Mouse (Mus musculus): ENCODE measurements around the gene Def6. TPM values are rescaled to one million over a fixed set of nuclear protein-coding genes. Genes with fewer than 3 reads are reported as not detected.

Gene Def6
- total RNA-seq, 2 experiments from 2014 or later, result 1.1 to 1.9 TPM

DNA sequence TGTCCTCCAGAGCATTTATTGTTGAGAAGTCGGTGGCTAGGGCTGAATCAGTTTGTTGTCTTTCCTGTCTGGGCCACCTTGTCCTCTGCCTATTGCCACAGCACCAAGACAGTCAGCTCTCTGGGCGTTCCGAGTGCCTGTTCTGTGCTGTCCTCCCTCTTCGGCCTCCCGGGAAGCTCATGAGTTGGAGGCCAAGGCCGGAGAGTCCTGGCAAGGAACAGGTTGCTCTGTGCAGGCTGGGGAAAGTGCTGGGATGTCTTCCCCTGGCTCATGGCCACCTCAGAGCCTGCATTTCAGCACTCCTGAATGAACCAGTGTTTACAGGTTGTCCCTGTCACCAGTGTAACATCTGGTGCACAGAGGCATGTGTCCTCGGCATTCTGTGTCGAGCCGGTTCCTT is 64.7 kb downstream of the Def6 start:
- no peak for DNase-seq (ENCODE audit: low spot score)

DNA sequence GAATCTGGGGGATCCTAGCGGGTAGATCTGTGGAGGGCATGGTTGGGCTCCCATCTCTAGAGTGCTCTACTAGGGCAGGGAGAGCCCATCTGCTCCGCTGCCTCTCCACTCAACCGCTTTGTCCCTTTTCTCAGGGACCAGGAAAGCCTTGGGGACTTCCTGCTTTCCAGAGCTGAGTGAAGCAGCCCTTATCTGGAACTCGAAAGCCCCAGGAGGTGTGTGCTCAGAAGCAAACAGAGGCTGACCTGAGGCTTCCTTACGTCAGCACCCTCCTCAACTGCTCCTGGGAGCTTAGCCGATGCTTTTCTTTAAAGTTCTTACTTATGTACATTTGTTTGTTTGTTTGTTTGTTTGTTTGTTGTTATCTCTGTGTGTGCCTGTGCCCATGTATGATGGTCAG is 65.3 kb downstream of the Def6 start:
- DNase-seq (ENCODE audit: low spot score), result no peak

DNA sequence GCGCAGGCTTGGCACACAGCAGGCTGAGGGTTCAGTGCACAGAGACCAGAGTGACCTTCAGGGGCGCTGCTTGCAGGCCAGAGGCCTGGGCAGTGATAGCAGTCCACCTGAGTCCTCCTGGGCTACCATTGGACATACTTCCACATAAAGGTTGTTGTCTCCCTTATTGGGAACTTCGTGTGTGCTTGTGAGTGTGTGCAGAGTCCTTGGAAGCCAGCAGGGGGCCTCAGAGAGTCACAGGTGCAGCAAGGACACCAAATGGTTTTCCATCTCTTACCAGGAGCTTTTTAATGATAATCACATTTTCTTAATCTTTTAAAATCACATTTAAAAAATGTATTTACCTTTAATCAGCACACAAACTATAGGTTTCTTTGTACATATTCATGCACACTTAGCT is 67.2 kb downstream of the Def6 start:
- DNase-seq (ENCODE audit: low spot score), result no peak

- DNase-seq (ENCODE audit: low spot score), result no peak
Observed at GRCm38 (mm10) chr17:28277226-28277625, 69.6 kb downstream of the Def6 start.

DNA sequence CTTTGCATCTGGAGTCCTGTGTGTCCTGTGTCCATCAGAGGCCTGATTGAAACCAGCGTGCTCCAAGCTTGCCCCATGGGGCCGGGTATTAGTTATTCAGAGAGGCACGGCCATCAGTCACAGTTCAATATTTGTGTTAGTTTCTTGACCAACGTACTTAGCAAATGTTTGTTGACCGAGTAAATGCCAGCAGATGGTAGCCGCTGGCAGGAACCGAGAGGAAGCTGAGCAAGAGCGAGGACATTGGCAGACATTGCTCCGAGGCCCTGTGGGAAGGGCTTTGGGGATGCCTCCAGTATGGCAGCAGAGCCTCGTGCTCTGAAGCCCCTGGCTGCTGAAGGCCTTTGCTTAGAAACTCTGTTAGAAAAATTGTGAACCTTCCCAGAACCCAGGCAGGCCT is 70.1 kb downstream of the Def6 start:
- no peak for DNase-seq (ENCODE audit: low spot score)

DNA sequence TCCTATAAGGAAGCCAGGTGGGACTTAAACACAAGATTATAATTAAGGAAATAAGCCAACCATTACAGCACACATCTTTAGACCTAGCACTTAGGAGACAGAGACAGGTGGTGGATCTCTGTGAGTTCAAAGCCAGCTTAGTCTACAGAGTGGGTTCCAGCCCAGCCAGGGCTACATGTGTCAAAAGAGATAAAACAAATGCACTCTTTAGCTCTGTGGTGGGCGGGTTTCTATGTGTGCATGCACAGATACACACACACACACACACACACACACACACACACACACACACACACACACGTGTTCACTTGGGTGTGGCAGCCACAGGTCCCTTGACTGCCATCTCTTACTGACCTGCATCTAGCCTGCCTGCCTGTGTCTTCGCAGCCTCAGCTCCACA is 70.6 kb downstream of the Def6 start:
- DNase-seq (ENCODE audit: low spot score), result no peak

Other genes starting within 250 kb of the Def6 start
- not detected for gene Tcp11, start 127.1 kb upstream of the Def6 start, total RNA-seq (2021)
- gene Scube3, start 65.6 kb upstream of the Def6 start, total RNA-seq (2021), result under 1 TPM; 0.16 to 0.26 TPM
- 10 to 100 TPM; 15.8 to 16.7 TPM for gene Zfp523, start 30.6 kb upstream of the Def6 start, total RNA-seq (2021)
- 10 to 100 TPM; 26.3 to 27.2 TPM for gene Ppard, start 24.9 kb downstream of the Def6 start, total RNA-seq (2021)
- gene Fance, start 105.7 kb downstream of the Def6 start, total RNA-seq (2021), result 10 to 100 TPM; 10.3 to 11.2 TPM
- 100 to 1,000 TPM; 418 to 419 TPM for gene Rpl10a, start 120.7 kb downstream of the Def6 start, total RNA-seq (2021)
- 1 to 10 TPM; 5.3 to 6.9 TPM for gene Tead3, start 143.0 kb downstream of the Def6 start, total RNA-seq (2021)
- gene Tulp1, start 157.4 kb downstream of the Def6 start, total RNA-seq (2021), result not detected